Mouse (Mus musculus) liver, embryonic 14.5 days (tissue): ENCODE results near the gene Atl2.

Source experiments
- CTCF ChIP-seq: IDR thresholded peaks from 2 replicates; pipeline ENCODE4 v1.5.1; 2016; ENCODE audit warnings: antibody characterized with exemption, low read depth, control low read depth
- EP300 ChIP-seq: IDR thresholded peaks from 2 replicates; pipeline ENCODE4 v1.6.1; 2016; ENCODE audit warnings: antibody characterized with exemption, low read depth

GRCm38 (mm10) chr17:79891944-79892343 is 4.0 kb downstream of the Atl2 start:
- TF ChIP-seq CTCF (0 out of 2 replicates have a peak, but pooled peaks have one; percentile 11), EP300 (no peak)
